Mouse (Mus musculus) E14TG2a.4 (cell line): ENCODE results near the gene Gdf3.
"Not testable (repeated sequence)": the region's sequence is repeated elsewhere in the genome, so short reads cannot be mapped to it uniquely, and the experiment has no call there.

Experiments
- H3K27me3 ChIP-seq: 2 replicates; pipeline ENCODE4 v1.6.1; 2014; ENCODE audit warnings: low read length, control low read depth; ENCODE audit not compliant: insufficient read depth
- H3K36me3 ChIP-seq: 2 replicates; pipeline ENCODE4 v1.6.1; 2014; ENCODE audit warnings: low read length, control low read depth; ENCODE audit not compliant: insufficient read depth
- H3K4me1 ChIP-seq: replicated peaks from 2 replicates; pipeline ENCODE4 v1.6.1; 2014; ENCODE audit warnings: low read depth, low read length, control low read depth
- H3K4me3 ChIP-seq: replicated peaks from 2 replicates; pipeline ENCODE4 v1.5.1; 2014; ENCODE audit warnings: mild to moderate bottlenecking, low read length
- H3K9me3 ChIP-seq: 2 replicates; pipeline ENCODE4 v1.6.1; 2014; ENCODE audit warnings: low read length, control low read depth
- CTCF ChIP-seq: conservative IDR thresholded peaks from 2 replicates; pipeline ENCODE4 v1.5.1; 2014; ENCODE audit warnings: low read length
- NANOG ChIP-seq: IDR thresholded peaks from 2 replicates; pipeline ENCODE4 v1.6.1; 2014; ENCODE audit warnings: borderline replicate concordance, low read length, mixed read lengths
- POU5F1 ChIP-seq: IDR thresholded peaks from 2 replicates; pipeline ENCODE4 v1.6.1; 2014; ENCODE audit warnings: low read length, borderline replicate concordance

The Gdf3 gene

GRCm38 (mm10) chr6:122591027-122591758 is 18.7 kb downstream of the Gdf3 start:
- TF ChIP-seq CTCF = no peak
- peak; percentile 90 for TF ChIP-seq NANOG
- Histone ChIP-seq H3K4me1 (peaks cover 22% of the 10 kb centered on the region), H3K27me3 (no peaks in the 10 kb centered on the region), H3K4me3 (no peak overlapping the region), H3K36me3 (peaks cover 2% of the 10 kb centered on the region; the same call in 1 of the 2 replicates), H3K9me3 (no peaks in the 10 kb centered on the region)

- H3K27me3 ChIP-seq = no peaks in the 10 kb centered on the region
- H3K36me3 ChIP-seq = peaks cover 6% of the 10 kb centered on the region; the same call in 1 of the 2 replicates
- no peak overlapping the region for H3K4me3 ChIP-seq
- peaks cover 36% of the 10 kb centered on the region for H3K4me1 ChIP-seq
- TF ChIP-seq CTCF (no peak), POU5F1 (no peak), NANOG (no peak)
- no peaks in the 10 kb centered on the region for H3K9me3 ChIP-seq
These were observed 30.8 kb downstream of the Gdf3 start for GRCm38 (mm10) chr6:122579086-122579485.

- Histone ChIP-seq H3K4me3 (no peak overlapping the region), H3K36me3 (peaks cover 6% of the 10 kb centered on the region; the same call in 1 of the 2 replicates), H3K4me1 (peaks cover 31% of the 10 kb centered on the region), H3K27me3 (peaks cover 8% of the 10 kb centered on the region), H3K9me3 (no peaks in the 10 kb centered on the region)
- TF ChIP-seq CTCF = no peak
- no peak for TF ChIP-seq NANOG
- no peak for TF ChIP-seq POU5F1
These were observed 32.9 kb downstream of the Gdf3 start for GRCm38 (mm10) chr6:122577030-122577429.

- Histone ChIP-seq H3K4me1 (peaks cover 18% of the 10 kb centered on the region), H3K27me3 (peaks cover 11% of the 10 kb centered on the region)
- not testable (repeated sequence) for H3K4me3 ChIP-seq, H3K36me3 ChIP-seq, H3K9me3 ChIP-seq
These were observed 34.9 kb downstream of the Gdf3 start for GRCm38 (mm10) chr6:122575037-122575436.

- TF ChIP-seq POU5F1 (no peak), CTCF (no peak), NANOG (no peak)
- peaks cover 16% of the 10 kb centered on the region for H3K4me1 ChIP-seq
- H3K4me3 ChIP-seq = no peak overlapping the region
- H3K27me3 ChIP-seq = peaks cover 24% of the 10 kb centered on the region
- no peaks in the 10 kb centered on the region for H3K36me3 ChIP-seq
- no peaks in the 10 kb centered on the region for H3K9me3 ChIP-seq
These were observed 38.3 kb downstream of the Gdf3 start for GRCm38 (mm10) chr6:122571617-122571959.

GRCm38 (mm10) chr6:122570695-122571616 is 38.9 kb downstream of the Gdf3 start:
- Histone ChIP-seq H3K4me3 (no peak overlapping the region), H3K9me3 (no peaks in the 10 kb centered on the region), H3K4me1 (peaks cover 11% of the 10 kb centered on the region), H3K27me3 (peaks cover 25% of the 10 kb centered on the region), H3K36me3 (no peaks in the 10 kb centered on the region)
- no peak for TF ChIP-seq NANOG
- no peak for TF ChIP-seq CTCF
- no peak for TF ChIP-seq POU5F1

GRCm38 (mm10) chr6:122569762-122570161 is 40.1 kb downstream of the Gdf3 start:
- H3K36me3 ChIP-seq = no peaks in the 10 kb centered on the region
- peaks cover 25% of the 10 kb centered on the region for H3K27me3 ChIP-seq
- TF ChIP-seq CTCF = no peak
- no peak for TF ChIP-seq POU5F1
- no peak for TF ChIP-seq NANOG
- H3K4me1 ChIP-seq = peaks cover 8% of the 10 kb centered on the region; the same call in 1 of the 2 replicates
- H3K9me3 ChIP-seq = no peaks in the 10 kb centered on the region
- H3K4me3 ChIP-seq = no peak overlapping the region

- H3K36me3 ChIP-seq = no peaks in the 10 kb centered on the region
- H3K4me3 ChIP-seq = no peak overlapping the region
- H3K27me3 ChIP-seq = peaks cover 29% of the 10 kb centered on the region
- TF ChIP-seq POU5F1 (no peak), NANOG (no peak), CTCF (no peak)
- H3K9me3 ChIP-seq = no peaks in the 10 kb centered on the region
- H3K4me1 ChIP-seq = peaks cover 8% of the 10 kb centered on the region; the same call in 1 of the 2 replicates
These were observed 40.8 kb downstream of the Gdf3 start for GRCm38 (mm10) chr6:122569113-122569512.
